Mouse (Mus musculus): ENCODE measurements at regions not wholly inside any gene's neighbourhood (a gene's known extent, or its start where the extent isn't known, plus 50 kb on each side); places are given as distances from the start of the nearest gene placed in this dataset.

DNA sequence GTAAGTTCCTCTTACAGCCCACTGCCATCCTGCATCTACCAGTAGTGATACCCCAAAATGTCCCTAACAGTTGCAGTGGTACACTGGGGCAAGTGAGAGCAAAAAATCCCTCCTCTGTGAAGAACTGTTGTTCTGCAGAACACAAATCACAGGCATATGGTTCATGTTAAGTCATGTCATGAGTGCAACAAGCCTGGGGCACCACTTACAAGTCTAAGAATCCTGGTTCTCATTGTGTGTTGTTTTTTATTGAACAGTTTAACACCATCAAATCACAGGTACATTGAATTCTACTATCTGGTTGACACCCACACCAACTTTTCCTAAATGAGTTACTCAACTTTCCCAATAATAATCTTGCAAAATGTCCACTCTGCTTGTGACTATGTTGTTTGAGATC is 71.5 kb upstream of the Ptgfr start:
- no peak for TF ChIP-seq EP300 (IDR thresholded peaks at IDR 0.05; ENCODE audit: low read depth)
- no peak for TF ChIP-seq CTCF (IDR thresholded peaks at IDR 0.05; ENCODE audit: low read depth)

Data from liver, postnatal 0 days (tissue).